Mouse (Mus musculus) spleen, adult 2 months (tissue): ENCODE results near the gene Hlcs.

Source experiments
- CTCF ChIP-seq: fragments of 200-500 bp; IDR thresholded peaks from 2 replicates; pipeline ENCODE4 v1.5.1; 2011; ENCODE audit warnings: mild to moderate bottlenecking, inconsistent platforms; ENCODE audit not compliant: insufficient read depth, insufficient read length, insufficient replicate concordance; ENCODE audit errors: extremely low read depth
- POLR2A ChIP-seq: fragments of 200-500 bp; IDR thresholded peaks from 2 replicates; pipeline ENCODE4 v1.6.1; 2011; ENCODE audit warnings: low read depth, low read length, inconsistent platforms

GRCm38 (mm10) chr16:94223363-94223720 is 90.0 kb downstream of the Hlcs start:
- no peak for TF ChIP-seq POLR2A
- no peak for TF ChIP-seq CTCF
